Mouse (Mus musculus) MEL (cell line): ENCODE measurements around the gene Fgfr2. TPM values are rescaled to one million over a fixed set of nuclear protein-coding genes. Genes with fewer than 3 reads are reported as not detected.
A peak's percentile ranks its signal among the peaks of the same experiment; 100 is the strongest.

Experiments
- DNase-seq: peaks from one replicate; pipeline ENCODE4 v3.0.0; 2011; ENCODE audit warnings: low read depth, low spot score
- H3K27ac ChIP-seq: 2 replicates; pipeline ENCODE4 v1.5.1; 2012; ENCODE audit warnings: low read depth, mild to moderate bottlenecking, control low read depth, low read length, moderate library complexity; ENCODE audit not compliant: control insufficient read depth
- H3K27me3 ChIP-seq, 2 experiments: fragments of 150-350 bp in 1 of 2; sonication (generic) in 1 of 2; 2 replicates each; pipeline ENCODE4 v1.6.1; 2012; ENCODE audit warnings: low read length in 2 of 2, mild to moderate bottlenecking in 2 of 2, improper control_type of control experiment in 1 of 2, moderate library complexity in 1 of 2; ENCODE audit not compliant: insufficient read depth in 2 of 2, control insufficient read depth in 1 of 2
- H3K36me3 ChIP-seq, 2 experiments: 2 replicates each; pipeline ENCODE4 v1.6.1; 2012 to 2014; ENCODE audit warnings: low read length in 2 of 2, improper control_type of control experiment in 1 of 2, inconsistent platforms in 1 of 2, mild to moderate bottlenecking in 1 of 2; ENCODE audit not compliant: insufficient read depth in 2 of 2, control insufficient read depth in 1 of 2
- H3K4me1 ChIP-seq, 2 experiments: fragments of 150-350 bp in 1 of 2; sonication (generic) in 1 of 2; 2 replicates each; pipeline ENCODE4 v1.6.1; 2012; ENCODE audit warnings: low read length in 2 of 2, improper control_type of control experiment in 1 of 2, mild to moderate bottlenecking in 1 of 2; ENCODE audit not compliant: insufficient read depth in 2 of 2, control insufficient read depth in 1 of 2
- H3K4me3 ChIP-seq, 2 experiments: fragments of 150-350 bp in 1 of 2; sonication (generic) in 1 of 2; 2 replicates each; pipeline ENCODE4 v1.5.1; 2012; ENCODE audit warnings: low read depth in 2 of 2, low read length in 2 of 2, mild to moderate bottlenecking in 2 of 2, moderate library complexity in 2 of 2, control low read depth in 1 of 2, improper control_type of control experiment in 1 of 2; ENCODE audit not compliant: control insufficient read depth in 1 of 2, insufficient read depth in 1 of 2
- H3K79me2 ChIP-seq: 2 replicates; pipeline ENCODE4 v1.6.1; 2012; ENCODE audit warnings: mild to moderate bottlenecking, low read length, moderate library complexity; ENCODE audit not compliant: control insufficient read depth, poor library complexity, insufficient read depth
- H3K9ac ChIP-seq: 2 replicates; pipeline ENCODE4 v1.6.1; 2012; ENCODE audit warnings: low read depth, mild to moderate bottlenecking, control low read depth, low read length, moderate library complexity; ENCODE audit not compliant: control insufficient read depth, poor library complexity, severe bottlenecking
- H3K9me3 ChIP-seq: fragments of 150-350 bp; sonication (generic); replicated peaks from 2 replicates; pipeline ENCODE4 v1.6.1; 2012; ENCODE audit warnings: mild to moderate bottlenecking, low read length, improper control_type of control experiment, moderate library complexity; ENCODE audit not compliant: insufficient read depth
- CHD2 ChIP-seq: IDR thresholded peaks from 2 replicates; pipeline ENCODE4 v1.6.1; 2011; ENCODE audit warnings: low read length, improper control_type of control experiment
- CTCF ChIP-seq, 3 experiments: IDR thresholded peaks in 2 of 3; conservative IDR thresholded peaks in 1 of 3; 2 replicates each; pipeline ENCODE4 v1.5.1; 2011 to 2012; ENCODE audit warnings: low read length in 3 of 3, low read depth in 2 of 3, mild to moderate bottlenecking in 2 of 3, improper control_type of control experiment in 1 of 3, inconsistent platforms in 1 of 3, mixed read lengths in 1 of 3, moderate library complexity in 1 of 3; ENCODE audit not compliant: control insufficient read depth in 1 of 3, insufficient read depth in 1 of 3, poor library complexity in 1 of 3, severe bottlenecking in 1 of 3
- E2F4 ChIP-seq: IDR thresholded peaks from 2 replicates; pipeline ENCODE4 v1.6.1; 2011; ENCODE audit warnings: low read depth, low read length, improper control_type of control experiment, borderline replicate concordance
- ETS1 ChIP-seq: IDR thresholded peaks from 2 replicates; pipeline ENCODE4 v1.6.1; 2012; ENCODE audit warnings: low read depth, mild to moderate bottlenecking, inconsistent platforms, low read length, improper control_type of control experiment, moderate library complexity
- GATA1 ChIP-seq: IDR thresholded peaks from 2 replicates; pipeline ENCODE4 v1.6.1; 2011; ENCODE audit warnings: low read depth, low read length, improper control_type of control experiment
- KAT2A ChIP-seq: conservative IDR thresholded peaks from 2 replicates; pipeline ENCODE4 v1.6.1; 2012; ENCODE audit warnings: low read depth, low read length, improper control_type of control experiment, inconsistent platforms
- MAZ ChIP-seq: IDR thresholded peaks from 2 replicates; pipeline ENCODE4 v1.6.1; 2012; ENCODE audit warnings: low read depth, mild to moderate bottlenecking, inconsistent platforms, low read length, improper control_type of control experiment
- MXI1 ChIP-seq: IDR thresholded peaks from 2 replicates; pipeline ENCODE4 v1.6.1; 2011; ENCODE audit warnings: mild to moderate bottlenecking, low read depth, low read length, improper control_type of control experiment
- NELFE ChIP-seq: IDR thresholded peaks from 2 replicates; pipeline ENCODE4 v1.6.1; 2011; ENCODE audit warnings: low read depth, low read length, improper control_type of control experiment
- NRF1 ChIP-seq: IDR thresholded peaks from 2 replicates; pipeline ENCODE4 v1.6.1; 2014; ENCODE audit warnings: low read depth, mild to moderate bottlenecking, inconsistent platforms, low read length, improper control_type of control experiment, moderate library complexity; ENCODE audit not compliant: poor library complexity, insufficient read depth, severe bottlenecking
- POLR2A ChIP-seq, 2 experiments: IDR thresholded peaks; 2 replicates each; pipeline ENCODE4 v1.6.1; 2011 to 2012; ENCODE audit warnings: low read length in 2 of 2, mild to moderate bottlenecking in 2 of 2, control low read depth in 1 of 2, improper control_type of control experiment in 1 of 2, low read depth in 1 of 2, moderate library complexity in 1 of 2; ENCODE audit not compliant: control insufficient read depth in 1 of 2, insufficient read depth in 1 of 2, poor library complexity in 1 of 2
- POLR2AphosphoS2 ChIP-seq: IDR thresholded peaks from 2 replicates; pipeline ENCODE4 v1.6.1; 2011; ENCODE audit warnings: low read length, improper control_type of control experiment
- RAD21 ChIP-seq: IDR thresholded peaks from 2 replicates; pipeline ENCODE4 v1.6.1; 2011; ENCODE audit warnings: mild to moderate bottlenecking, low read depth, low read length, improper control_type of control experiment
- RCOR1 ChIP-seq: IDR thresholded peaks from 2 replicates; pipeline ENCODE4 v1.6.1; 2012; ENCODE audit warnings: low read depth, mild to moderate bottlenecking, inconsistent platforms, low read length, improper control_type of control experiment
- SIN3A ChIP-seq: IDR thresholded peaks from 2 replicates; pipeline ENCODE4 v1.6.1; 2012; ENCODE audit warnings: low read length, improper control_type of control experiment, inconsistent platforms
- SMC3 ChIP-seq: IDR thresholded peaks from 2 replicates; pipeline ENCODE4 v1.6.1; 2011; ENCODE audit warnings: low read depth, low read length, improper control_type of control experiment
- TAL1 ChIP-seq: IDR thresholded peaks from 2 replicates; pipeline ENCODE4 v1.6.1; 2012; ENCODE audit warnings: mild to moderate bottlenecking, inconsistent platforms, low read length, moderate library complexity, mixed read lengths
- TCF12 ChIP-seq: IDR thresholded peaks from 2 replicates; pipeline ENCODE4 v1.6.1; 2014; ENCODE audit warnings: low read depth, mild to moderate bottlenecking, inconsistent platforms, low read length, improper control_type of control experiment, moderate library complexity
- USF1 ChIP-seq: IDR thresholded peaks from 2 replicates; pipeline ENCODE4 v1.6.1; 2014; ENCODE audit warnings: low read depth, mild to moderate bottlenecking, inconsistent platforms, low read length, improper control_type of control experiment, moderate library complexity
- ZC3H11A ChIP-seq: IDR thresholded peaks from 2 replicates; pipeline ENCODE4 v1.6.1; 2012; ENCODE audit warnings: low read depth, mild to moderate bottlenecking, inconsistent platforms, low read length, improper control_type of control experiment
- ZNF384 ChIP-seq: IDR thresholded peaks from 2 replicates; pipeline ENCODE4 v1.6.1; 2012; ENCODE audit warnings: low read depth, mild to moderate bottlenecking, inconsistent platforms, low read length, improper control_type of control experiment
- polyA plus RNA-seq, 2 experiments: library from polyadenylated mRNA; stranded (reverse) in 1 of 2; unstranded in 1 of 2; fragments of >175 nt in 1 of 2; fragments of >200 nt in 1 of 2; gene quantifications; 2 replicates each; pipeline versions ENCODE4 v1.2.1 to v1.2.4; 2012; ENCODE audit warnings: low replicate concordance in 2 of 2, low read depth in 1 of 2; ENCODE audit not compliant: insufficient read length in 2 of 2, insufficient read depth in 1 of 2, missing spikeins in 1 of 2
- total RNA-seq: library from RNA; depleted of rRNA; stranded (reverse); fragments of 300-350 nt; gene quantifications from 2 replicates; pipeline ENCODE4 v1.2.3, GENCODE M21; 2012

Fgfr2 gene
- total and polyA plus RNA-seq, 3 experiments, result not detected

GRCm38 (mm10) chr7:132686515-132686914, 436.6 kb downstream of the Fgfr2 start (continued):
- TF ChIP-seq E2F4 (no peak), MXI1 (peak; percentile 81), KAT2A (no peak), CHD2 (no peak), SIN3A (peak; percentile 91), RCOR1 (peak; percentile 95), ETS1 (peak; percentile 96), ZC3H11A (no peak), MAZ (no peak), TCF12 (peak; percentile 90), POLR2AphosphoS2 (no peak), ZNF384 (peak; percentile 86), SMC3 (no peak), CTCF (IDR thresholded peaks at IDR 0.05 in 2 of 3, conservative IDR thresholded peaks at IDR 0.05 in 1 of 3; ENCODE audit: control insufficient read depth in 1 of 3, insufficient read depth in 1 of 3, low read depth in 2 of 3, low read length in 3 of 3, poor library complexity in 1 of 3, severe bottlenecking in 1 of 3) (no peak)
- TF ChIP-seq, all 39 proteins: peak for 15

- no peaks in the 10 kb centered on the region for H3K79me2 ChIP-seq
- TF ChIP-seq NELFE (no peak), USF1 (no peak), CTCF (IDR thresholded peaks at IDR 0.05 in 2 of 3, conservative IDR thresholded peaks at IDR 0.05 in 1 of 3; ENCODE audit: control insufficient read depth in 1 of 3, insufficient read depth in 1 of 3, low read depth in 2 of 3, low read length in 3 of 3, poor library complexity in 1 of 3, severe bottlenecking in 1 of 3) (no peak), TAL1 (no peak), SIN3A (no peak), NRF1 (no peak), GATA1 (no peak), RCOR1 (no peak), ETS1 (no peak), POLR2A (IDR thresholded peaks at IDR 0.05; ENCODE audit: control insufficient read depth in 1 of 2, insufficient read depth in 1 of 2, low read depth in 1 of 2, low read length in 2 of 2, poor library complexity in 1 of 2) (no peak), RAD21 (no peak), KAT2A (no peak)
- no peak for DNase-seq
- H3K4me1 ChIP-seq, result peaks cover 21 to 39% of the 10 kb centered on the region in 2 experiments
- no peaks in the 10 kb centered on the region for H3K9me3 ChIP-seq
- peaks cover 0 to 28% of the 10 kb centered on the region in 2 experiments; a peak in 2 of 4 replicates for H3K36me3 ChIP-seq
- no peak overlapping the region for H3K4me3 ChIP-seq
- H3K27ac ChIP-seq, result no peak overlapping the region
- H3K27me3 ChIP-seq, result no peaks in the 10 kb centered on the region
- H3K9ac ChIP-seq, result no peak overlapping the region
These were observed 439.2 kb downstream of the Fgfr2 start for GRCm38 (mm10) chr7:132683923-132684322.
